Mouse (Mus musculus) CH12.LX (cell line): ENCODE measurements at regions not wholly inside any gene's neighbourhood (a gene's known extent, or its start where the extent isn't known, plus 50 kb on each side); places are given as distances from the start of the nearest gene placed in this dataset.

Experiments
- BHLHE40 ChIP-seq: IDR thresholded peaks from 2 replicates; pipeline ENCODE4 v1.6.1; 2011; ENCODE audit warnings: mild to moderate bottlenecking, low read depth, low read length, improper control_type of control experiment
- CTCF ChIP-seq, 2 experiments: IDR thresholded peaks in 1 of 2; conservative IDR thresholded peaks in 1 of 2; 2 replicates each; pipeline ENCODE4 v1.5.1; 2011 to 2012; ENCODE audit warnings: low read depth in 2 of 2, low read length in 2 of 2, improper control_type of control experiment in 1 of 2, inconsistent platforms in 1 of 2, mild to moderate bottlenecking in 1 of 2, moderate library complexity in 1 of 2
- JUN ChIP-seq: IDR thresholded peaks from 2 replicates; pipeline ENCODE4 v1.6.1; 2011; ENCODE audit warnings: low read depth, mild to moderate bottlenecking, low read length, improper control_type of control experiment, moderate library complexity; ENCODE audit not compliant: insufficient read depth
- KAT2A ChIP-seq: IDR thresholded peaks from 2 replicates; pipeline ENCODE4 v1.6.1; 2012; ENCODE audit warnings: low read length, improper control_type of control experiment, inconsistent platforms; ENCODE audit not compliant: insufficient replicate concordance
- MAX ChIP-seq: IDR thresholded peaks from 2 replicates; pipeline ENCODE4 v1.6.1; 2011; ENCODE audit warnings: low read length, improper control_type of control experiment
- MAZ ChIP-seq: IDR thresholded peaks from 2 replicates; pipeline ENCODE4 v1.6.1; 2012; ENCODE audit warnings: low read depth, mild to moderate bottlenecking, inconsistent platforms, low read length, improper control_type of control experiment, moderate library complexity
- MEF2A ChIP-seq: IDR thresholded peaks from 2 replicates; pipeline ENCODE4 v1.6.1; 2014; ENCODE audit warnings: low read depth, mild to moderate bottlenecking, inconsistent platforms, low read length, improper control_type of control experiment, borderline replicate concordance
- NELFE ChIP-seq: IDR thresholded peaks from 2 replicates; pipeline ENCODE4 v1.6.1; 2011; ENCODE audit warnings: low read depth, low read length, improper control_type of control experiment
- PAX5 ChIP-seq: IDR thresholded peaks from 2 replicates; pipeline ENCODE4 v1.6.1; 2012; ENCODE audit warnings: low read length, inconsistent platforms, mixed read lengths
- POLR2A ChIP-seq: IDR thresholded peaks from 2 replicates; pipeline ENCODE4 v1.6.1; 2011; ENCODE audit warnings: low read depth, mild to moderate bottlenecking, improper control_type of control experiment, low read length
- POLR2AphosphoS2 ChIP-seq: IDR thresholded peaks from 2 replicates; pipeline ENCODE4 v1.6.1; 2011; ENCODE audit warnings: low read depth, low read length, improper control_type of control experiment
- USF1 ChIP-seq: IDR thresholded peaks from 2 replicates; pipeline ENCODE4 v1.6.1; 2014; ENCODE audit warnings: low read depth, mild to moderate bottlenecking, inconsistent platforms, low read length, improper control_type of control experiment
- ZC3H11A ChIP-seq: IDR thresholded peaks from 2 replicates; pipeline ENCODE4 v1.6.1; 2012; ENCODE audit warnings: low read depth, mild to moderate bottlenecking, inconsistent platforms, low read length, improper control_type of control experiment

- TF ChIP-seq POLR2A (no peak), POLR2AphosphoS2 (no peak), CTCF (conservative IDR thresholded peaks at IDR 0.05 in 1 of 2, IDR thresholded peaks at IDR 0.05 in 1 of 2; ENCODE audit: low read depth in 2 of 2, low read length in 2 of 2) (no peak), KAT2A (no peak), ZC3H11A (no peak), BHLHE40 (no peak), MAX (no peak), NELFE (no peak), USF1 (no peak), MAZ (no peak), MEF2A (no peak), JUN (no peak), PAX5 (no peak)
These were observed 139.4 kb upstream of the Smim23 start for GRCm38 (mm10) chr11:32963625-32964293.
